Mouse (Mus musculus): ENCODE measurements around the gene Ppp2r5c.

The Ppp2r5c gene

GRCm38 (mm10) chr12:110438367-110438973 is 8.4 kb upstream of the Ppp2r5c start:
- in situ Hi-C loops (cut with MboI, MseI), result no loop called here

- in situ Hi-C loops (cut with MboI, MseI), result loop anchor here (10.0 kb wide), 1 partner anchor 1523 kb away; the partner anchor contains the start of gene Atp5mpl
Observed at GRCm38 (mm10) chr12:110442238-110442637, 4.7 kb upstream of the Ppp2r5c start.

- in situ Hi-C loops (cut with MboI, MseI), result loop anchor here (10.0 kb wide), 1 partner anchor 1520 kb away; the partner anchor contains the start of gene Atp5mpl
Observed at GRCm38 (mm10) chr12:110444530-110444929, 2.4 kb upstream of the Ppp2r5c start.

GRCm38 (mm10) chr12:110445775-110446174 is 1.1 kb upstream of the Ppp2r5c start:
- in situ Hi-C loops (cut with MboI, MseI), result loop anchor here (5.0 to 10.0 kb wide), 3 partner anchors 37 to 1519 kb away; partner anchors contain the start of gene Atp5mpl

GRCm38 (mm10) chr12:110447306-110447705 is 386 bp downstream of the Ppp2r5c start:
- in situ Hi-C loops (cut with MboI, MseI), result loop anchor here (5.0 to 10.0 kb wide), 3 partner anchors 35 to 1517 kb away; partner anchors contain the start of gene Atp5mpl

GRCm38 (mm10) chr12:110448767-110449166 is 1.8 kb downstream of the Ppp2r5c start:
- in situ Hi-C loops (cut with MboI, MseI), result loop anchor here (5.0 to 10.0 kb wide), 3 partner anchors 34 to 1516 kb away; partner anchors contain the start of gene Atp5mpl

GRCm38 (mm10) chr12:110454223-110454622 is 7.3 kb downstream of the Ppp2r5c start:
- in situ Hi-C loops (cut with MboI, MseI), result loop anchor here (10.0 kb wide), 1 partner anchor 111 kb away; no protein-coding TSS in a partner anchor

GRCm38 (mm10) chr12:110456024-110456423 is 9.1 kb downstream of the Ppp2r5c start:
- in situ Hi-C loops (cut with MboI, MseI), result loop anchor here (10.0 kb wide), 1 partner anchor 109 kb away; no protein-coding TSS in a partner anchor

- in situ Hi-C loops (cut with MboI, MseI), result loop anchor here (10.0 kb wide), 1 partner anchor 106 kb away; no protein-coding TSS in a partner anchor
Observed at GRCm38 (mm10) chr12:110458667-110459066, 11.7 kb downstream of the Ppp2r5c start.

GRCm38 (mm10) chr12:110460418-110461300 is 13.7 kb downstream of the Ppp2r5c start:
- in situ Hi-C loops (cut with MboI, MseI), result no loop called here

GRCm38 (mm10) chr12:110463711-110464110 is 16.8 kb downstream of the Ppp2r5c start:
- in situ Hi-C loops (cut with MboI, MseI), result no loop called here

- in situ Hi-C loops (cut with MboI, MseI), result no loop called here
Observed at GRCm38 (mm10) chr12:110471426-110471825, 24.5 kb downstream of the Ppp2r5c start.

- in situ Hi-C loops (cut with MboI, MseI), result no loop called here
Observed at GRCm38 (mm10) chr12:110472247-110472646, 25.3 kb downstream of the Ppp2r5c start.

GRCm38 (mm10) chr12:110474497-110474896 is 27.6 kb downstream of the Ppp2r5c start:
- in situ Hi-C loops (cut with MboI, MseI), result no loop called here

- in situ Hi-C loops (cut with MboI, MseI), result loop anchor here (25.0 kb wide), 1 partner anchor 1086 kb away; the partner anchor contains the start of gene Mark3
Observed at GRCm38 (mm10) chr12:110476561-110476960, 29.6 kb downstream of the Ppp2r5c start.

- in situ Hi-C loops (cut with MboI, MseI), result loop anchor here (25.0 kb wide), 1 partner anchor 1084 kb away; the partner anchor contains the start of gene Mark3
Observed at GRCm38 (mm10) chr12:110477906-110478305, 31.0 kb downstream of the Ppp2r5c start.

GRCm38 (mm10) chr12:110478601-110479008 is 31.7 kb downstream of the Ppp2r5c start:
- in situ Hi-C loops (cut with MboI, MseI), result loop anchor here (25.0 kb wide), 1 partner anchor 1084 kb away; the partner anchor contains the start of gene Mark3

- in situ Hi-C loops (cut with MboI, MseI), result loop anchor here (25.0 kb wide), 1 partner anchor 1083 kb away; the partner anchor contains the start of gene Mark3
Observed at GRCm38 (mm10) chr12:110479268-110479667, 32.3 kb downstream of the Ppp2r5c start.

- in situ Hi-C loops (cut with MboI, MseI), result loop anchor here (5.0 to 25.0 kb wide), 2 partner anchors 33 to 1082 kb away; partner anchors contain the start of genes Mark3 and Ppp2r5c
Observed at GRCm38 (mm10) chr12:110480701-110481100, 33.8 kb downstream of the Ppp2r5c start.

- in situ Hi-C loops (cut with MboI, MseI), result loop anchor here (5.0 to 25.0 kb wide), 2 partner anchors 36 to 1079 kb away; partner anchors contain the start of genes Mark3 and Ppp2r5c
Observed at GRCm38 (mm10) chr12:110483761-110484160, 36.8 kb downstream of the Ppp2r5c start.
